ENCODE assay signal across 8 mouse cellular contexts in genomic region chr2:132716154-132716553, GRCm38 (mm10). TPM values are rescaled to one million over a fixed set of nuclear protein-coding genes. Genes with fewer than 3 reads are reported as not detected.
DNase-seq lines count a peak whose midpoint lies in the region; ATAC-seq and TF ChIP-seq lines count a peak whose summit lies in the region.

No protein-coding gene starts in this region.

- no peak for TF ChIP-seq POLR2A in bone marrow, adult 2 months (IDR thresholded peaks at IDR 0.05; ENCODE audit: borderline replicate concordance, control insufficient read depth, low read depth, low read length)

- no peak overlapping the region for H3K27ac ChIP-seq in neural tube, embryonic 15.5 days (replicated peaks)
- H3K27ac ChIP-seq in bone marrow, adult 2 months (ENCODE audit: control insufficient read depth, insufficient read depth, low read depth, low read length, poor library complexity) = no peak overlapping the region
- H3K27ac ChIP-seq in embryonic facial prominence, embryonic 12.5 days = no peak overlapping the region
- H3K27ac ChIP-seq in heart, embryonic 15.5 days = 0 out of 2 replicates have a peak overlapping the region, but pooled peaks have one; percentile 4
- H3K27ac ChIP-seq in midbrain, embryonic 11.5 days (ENCODE audit: low read depth, low read length) = no peak overlapping the region

- no peak overlapping the region for H3K4me3 ChIP-seq in neural tube, embryonic 15.5 days (replicated peaks)
- H3K4me3 ChIP-seq in bone marrow, adult 2 months (replicated peaks; ENCODE audit: control insufficient read depth, low read depth, low read length) = no peak overlapping the region
- H3K4me3 ChIP-seq in embryonic facial prominence, embryonic 12.5 days = no peak overlapping the region
- no peak overlapping the region for H3K4me3 ChIP-seq in heart, embryonic 15.5 days
- H3K4me3 ChIP-seq in midbrain, embryonic 11.5 days (ENCODE audit: low read depth, low read length) = no peak overlapping the region

- no peak overlapping the region for H3K9ac ChIP-seq in neural tube, embryonic 15.5 days (replicated peaks)
- H3K9ac ChIP-seq in embryonic facial prominence, embryonic 12.5 days = no peak overlapping the region
- no peak overlapping the region for H3K9ac ChIP-seq in heart, embryonic 15.5 days
- no peak overlapping the region for H3K9ac ChIP-seq in midbrain, embryonic 11.5 days (ENCODE audit: low read length)

- H3K36me3 ChIP-seq in neural tube, embryonic 15.5 days = no peaks in the 10 kb centered on the region
- no peaks in the 10 kb centered on the region for H3K36me3 ChIP-seq in embryonic facial prominence, embryonic 12.5 days
- H3K36me3 ChIP-seq in heart, embryonic 15.5 days = no peaks in the 10 kb centered on the region
- no peaks in the 10 kb centered on the region for H3K36me3 ChIP-seq in midbrain, embryonic 11.5 days (ENCODE audit: control insufficient read depth, insufficient read depth, low read length)

- H3K9me3 ChIP-seq in neural tube, embryonic 15.5 days (replicated peaks) = no peaks in the 10 kb centered on the region
- H3K9me3 ChIP-seq in embryonic facial prominence, embryonic 12.5 days = no peaks in the 10 kb centered on the region
- H3K9me3 ChIP-seq in heart, embryonic 15.5 days (replicated peaks) = no peaks in the 10 kb centered on the region
- no peaks in the 10 kb centered on the region for H3K9me3 ChIP-seq in midbrain, embryonic 11.5 days (ENCODE audit: control insufficient read depth, low read length)

- peak; percentile 90 for TF ChIP-seq CTCF in bone marrow, adult 2 months (IDR thresholded peaks at IDR 0.05; ENCODE audit: control insufficient read depth, insufficient read depth, low read length)

- WGBS in neural tube, embryonic 15.5 days = 38% methylated on average over 5 of the region's 5 CpGs
- 40% methylated on average over 5 of the region's 5 CpGs for WGBS in bone marrow, adult 2 months
- WGBS in embryonic facial prominence, embryonic 12.5 days = 36% methylated on average over 5 of the region's 5 CpGs
- 27% methylated on average over 5 of the region's 5 CpGs for WGBS in heart, embryonic 15.5 days
- 40% methylated on average over 5 of the region's 5 CpGs for WGBS in midbrain, embryonic 11.5 days

- H3K4me2 ChIP-seq in neural tube, embryonic 15.5 days = no peak overlapping the region
- H3K4me2 ChIP-seq in embryonic facial prominence, embryonic 12.5 days (replicated peaks) = no peak overlapping the region
- H3K4me2 ChIP-seq in heart, embryonic 15.5 days = no peak overlapping the region
- no peak overlapping the region for H3K4me2 ChIP-seq in midbrain, embryonic 11.5 days

- H3K4me1 ChIP-seq in neural tube, embryonic 15.5 days = peaks cover 21% of the 10 kb centered on the region
- no peaks in the 10 kb centered on the region for H3K4me1 ChIP-seq in bone marrow, adult 2 months (ENCODE audit: control insufficient read depth, insufficient read depth, low read length)
- H3K4me1 ChIP-seq in embryonic facial prominence, embryonic 12.5 days = no peaks in the 10 kb centered on the region
- peaks cover 18% of the 10 kb centered on the region for H3K4me1 ChIP-seq in heart, embryonic 15.5 days (replicated peaks)
- no peaks in the 10 kb centered on the region; the same call in 1 of the 2 replicates for H3K4me1 ChIP-seq in midbrain, embryonic 11.5 days (ENCODE audit: control insufficient read depth, insufficient read depth, low read length)

- peak; percentile 41 for DNase-seq in neural tube, embryonic 10.5 days (ENCODE audit: extremely low spot score, low spot score)
- DNase-seq in kidney, postnatal 25 days = peak; percentile 46 to 59
- DNase-seq in midbrain, embryonic 11.5 days (ENCODE audit: low spot score, missing footprints) = peak; percentile 89
- peak; percentile 80 for DNase-seq in testis, postnatal 10 days (ENCODE audit: low spot score)

- H3K27me3 ChIP-seq in neural tube, embryonic 15.5 days (replicated peaks) = no peaks in the 10 kb centered on the region
- no peaks in the 10 kb centered on the region for H3K27me3 ChIP-seq in embryonic facial prominence, embryonic 12.5 days
- no peaks in the 10 kb centered on the region for H3K27me3 ChIP-seq in heart, embryonic 15.5 days
- H3K27me3 ChIP-seq in midbrain, embryonic 11.5 days (ENCODE audit: control insufficient read depth, insufficient read depth, low read length) = no peaks in the 10 kb centered on the region

- no peak for ATAC-seq in neural tube, embryonic 15.5 days (ENCODE audit: low FRiP score)
- 0 out of 2 replicates have a peak, but pooled peaks have one; percentile 52 for ATAC-seq in embryonic facial prominence, embryonic 12.5 days (ENCODE audit: insufficient number of reproducible peaks, insufficient read depth, low FRiP score, low TSS enrichment)
- ATAC-seq in heart, embryonic 15.5 days (replicated peaks; ENCODE audit: insufficient number of reproducible peaks, insufficient read depth, low FRiP score, low read depth) = peak; percentile 58
- ATAC-seq in midbrain, embryonic 11.5 days (ENCODE audit: low FRiP score) = 0 out of 2 replicates have a peak, but pooled peaks have one; percentile 52

RNA-seq across cellular contexts. Expression of gene Shld1, which starts 29.4 kb away (rescaled TPM):
- 20.7 and 23.3 TPM in 2 replicates for polyA plus RNA-seq in neural tube, embryonic 15.5 days (2015; fragmentation: Nextera tagmentation; extraction: Ambion mirVana)
- polyA plus RNA-seq in bone marrow, adult 2 months (2011; ENCODE audit: insufficient read depth, insufficient read length, low replicate concordance, missing spikeins) = 9.9 and 13.6 TPM in 2 replicates
- polyA plus RNA-seq in embryonic facial prominence, embryonic 12.5 days (2016; fragmentation: Nextera tagmentation; extraction: Ambion mirVana) = 14.3 and 17.4 TPM in 2 replicates
- polyA plus RNA-seq in heart, embryonic 15.5 days (2015; fragmentation: Nextera tagmentation; extraction: Ambion mirVana) = 11.5 and 15.0 TPM in 2 replicates
- 17.9 and 20.5 TPM in 2 replicates for polyA plus RNA-seq in midbrain, embryonic 11.5 days (2014; fragmentation: Nextera tagmentation; extraction: Ambion mirVana)
